Mouse (Mus musculus): Measurements from ENCODE around the gene Fam98a.

Gene Fam98a

GRCm38 (mm10) chr17:75551512-75552400 lies at the start of gene Fam98a:
Fam98a (minus strand) TSS chr17:75551946.
- in situ Hi-C loops (cut with MseI, MboI), result no loop called here

GRCm38 (mm10) chr17:75598652-75599051 lies 46.9 kb upstream of the Fam98a start:
- in situ Hi-C loops (cut with MseI, MboI), result no loop called here

GRCm38 (mm10) chr17:75582738-75583137 lies 31.0 kb upstream of the Fam98a start:
- in situ Hi-C loops (cut with MseI, MboI), result no loop called here

GRCm38 (mm10) chr17:75575608-75576007 lies 23.9 kb upstream of the Fam98a start:
- in situ Hi-C loops (cut with MseI, MboI), result no loop called here

GRCm38 (mm10) chr17:75558041-75558440 lies 6.3 kb upstream of the Fam98a start:
- in situ Hi-C loops (cut with MseI, MboI), result no loop called here

GRCm38 (mm10) chr17:75557031-75557430 lies 5.3 kb upstream of the Fam98a start:
- in situ Hi-C loops (cut with MseI, MboI), result no loop called here

GRCm38 (mm10) chr17:75550771-75551413 lies 854 bp downstream of the Fam98a start:
- in situ Hi-C loops (cut with MseI, MboI), result no loop called here

- in situ Hi-C loops (cut with MseI, MboI), result no loop called here
Observed at GRCm38 (mm10) chr17:75544262-75544661, 7.5 kb downstream of the Fam98a start.

GRCm38 (mm10) chr17:75543434-75543833 lies 8.3 kb downstream of the Fam98a start:
- in situ Hi-C loops (cut with MseI, MboI), result no loop called here

- in situ Hi-C loops (cut with MseI, MboI), result no loop called here
Observed at GRCm38 (mm10) chr17:75539841-75540240, 11.9 kb downstream of the Fam98a start.

- in situ Hi-C loops (cut with MseI, MboI), result no loop called here
Observed at GRCm38 (mm10) chr17:75539130-75539529, 12.6 kb downstream of the Fam98a start.

- in situ Hi-C loops (cut with MseI, MboI), result no loop called here
Observed at GRCm38 (mm10) chr17:75538431-75538830, 13.3 kb downstream of the Fam98a start.

GRCm38 (mm10) chr17:75537050-75537445 lies 14.7 kb downstream of the Fam98a start:
- in situ Hi-C loops (cut with MseI, MboI), result no loop called here

GRCm38 (mm10) chr17:75536396-75537049 lies 15.2 kb downstream of the Fam98a start:
- in situ Hi-C loops (cut with MseI, MboI), result no loop called here

- in situ Hi-C loops (cut with MseI, MboI), result no loop called here
Observed at GRCm38 (mm10) chr17:75535612-75536011, 16.1 kb downstream of the Fam98a start.

GRCm38 (mm10) chr17:75534314-75535020 lies 17.3 kb downstream of the Fam98a start:
- in situ Hi-C loops (cut with MseI, MboI), result no loop called here

GRCm38 (mm10) chr17:75532469-75532986 lies 19.2 kb downstream of the Fam98a start:
- in situ Hi-C loops (cut with MseI, MboI), result no loop called here

GRCm38 (mm10) chr17:75529222-75529935 lies 22.4 kb downstream of the Fam98a start:
- in situ Hi-C loops (cut with MseI, MboI), result no loop called here

GRCm38 (mm10) chr17:75526411-75526810 lies 25.3 kb downstream of the Fam98a start:
- in situ Hi-C loops (cut with MseI, MboI), result no loop called here

- in situ Hi-C loops (cut with MseI, MboI), result no loop called here
Observed at GRCm38 (mm10) chr17:75523812-75524211, 27.9 kb downstream of the Fam98a start.
